In genomic region chr5:26985114-26985513, GRCm38 (mm10) we compare ENCODE assay signal across 30 mouse cellular contexts.
DNase-seq lines count a peak whose midpoint lies in the region; ATAC-seq and TF ChIP-seq lines count a peak whose summit lies in the region.
"Had no signal": no experiment of that assay in that cellular context is flagged by ENCODE, and none has a peak within 500 bp of the region (broad histone marks: within the 10 kb centered on the region; RNA-seq: fewer than 3 reads in every experiment).

No protein-coding gene starts in this region.

- no peaks in the 10 kb centered on the region for H3K36me3 ChIP-seq in hindbrain, embryonic 10.5 days
- no peaks in the 10 kb centered on the region for H3K36me3 ChIP-seq in hindbrain, embryonic 16.5 days (ENCODE audit: control insufficient read depth, insufficient read depth, low read length)
- no peaks in the 10 kb centered on the region for H3K36me3 ChIP-seq in ES-Bruce4 (ENCODE audit: control insufficient read depth, insufficient read depth, low read length, poor library complexity, severe bottlenecking)
- H3K36me3 ChIP-seq: embryonic facial prominence, embryonic 12.5 days; embryonic facial prominence, embryonic 15.5 days; G1E; heart, embryonic 12.5 days; heart, embryonic 15.5 days had no signal

- H3K4me3 ChIP-seq in hindbrain, embryonic 10.5 days, result no peak overlapping the region
- no peak overlapping the region for H3K4me3 ChIP-seq in hindbrain, embryonic 16.5 days (ENCODE audit: low read length)
- H3K4me3 ChIP-seq in ES-Bruce4 (ENCODE audit: low read depth, low read length), result no peak overlapping the region
- H3K4me3 ChIP-seq: embryonic facial prominence, embryonic 12.5 days; embryonic facial prominence, embryonic 15.5 days; forebrain, embryonic 13.5 days; heart, embryonic 12.5 days; heart, embryonic 15.5 days had no signal

- H3K4me2 ChIP-seq in hindbrain, embryonic 16.5 days (ENCODE audit: low read length), result no peak overlapping the region
- H3K4me2 ChIP-seq: embryonic facial prominence, embryonic 12.5 days; embryonic facial prominence, embryonic 15.5 days; forebrain, embryonic 13.5 days; heart, embryonic 12.5 days; heart, embryonic 15.5 days; hindbrain, embryonic 14.5 days had no signal

- H3K9me3 ChIP-seq in hindbrain, embryonic 10.5 days, result no peaks in the 10 kb centered on the region
- H3K9me3 ChIP-seq in hindbrain, embryonic 16.5 days (ENCODE audit: control insufficient read depth, low read length), result no peaks in the 10 kb centered on the region
- no peaks in the 10 kb centered on the region for H3K9me3 ChIP-seq in ES-Bruce4 (replicated peaks; ENCODE audit: control insufficient read depth, insufficient read depth, low read length, poor library complexity, severe bottlenecking)
- H3K9me3 ChIP-seq: embryonic facial prominence, embryonic 12.5 days; embryonic facial prominence, embryonic 15.5 days; forebrain, embryonic 13.5 days; heart, embryonic 12.5 days; heart, embryonic 15.5 days had no signal

- no peaks in the 10 kb centered on the region for H3K27me3 ChIP-seq in hindbrain, embryonic 10.5 days (ENCODE audit: insufficient read depth, poor library complexity, severe bottlenecking)
- no peaks in the 10 kb centered on the region for H3K27me3 ChIP-seq in hindbrain, embryonic 16.5 days (replicated peaks; ENCODE audit: control insufficient read depth, insufficient read depth, low read length)
- H3K27me3 ChIP-seq in ES-Bruce4 (ENCODE audit: control insufficient read depth, insufficient read depth, low read length, poor library complexity, severe bottlenecking), result no peaks in the 10 kb centered on the region
- H3K27me3 ChIP-seq: embryonic facial prominence, embryonic 12.5 days; embryonic facial prominence, embryonic 15.5 days; forebrain, embryonic 13.5 days; heart, embryonic 15.5 days; Patski had no signal

- TF ChIP-seq EP300 in ES-Bruce4 (IDR thresholded peaks at IDR 0.05; ENCODE audit: insufficient read depth, low read depth, low read length), result peak; percentile 41; the same call in 1 of the 2 replicates

- no peak for ATAC-seq in hindbrain, embryonic 16.5 days
- ATAC-seq in cerebellum, adult (ENCODE audit: insufficient number of reproducible peaks, low FRiP score, low TSS enrichment), result no peak
- ATAC-seq: activated CD4-positive, CD25-positive, alpha-beta regulatory T cell, adult 4 months; CD4-positive, CD25-positive, alpha-beta regulatory T cell, adult 4 months; forebrain, embryonic 13.5 days; forebrain, embryonic 16.5 days; intestine, postnatal 0 days; Patski had no signal

- no peak for TF ChIP-seq POLR2A in ES-Bruce4 (IDR thresholded peaks at IDR 0.05; ENCODE audit: insufficient read depth, low read length)
- no peak for TF ChIP-seq POLR2A in brain, embryonic 14.5 days (IDR thresholded peaks at IDR 0.05; ENCODE audit: borderline replicate concordance, extremely low read depth, insufficient read depth, insufficient read length, poor library complexity, severe bottlenecking)

- DNase-seq in hindbrain, embryonic 10.5 days (ENCODE audit: low spot score), result no peak
- DNase-seq in ES-CJ7 (ENCODE audit: low read depth, low spot score), result peak; percentile 23
- peak; percentile 21 for DNase-seq in brain, embryonic 14.5 days (ENCODE audit: low read depth)
- DNase-seq in heart, adult 8-10 months (ENCODE audit: low spot score), result no peak
- DNase-seq in gastrocnemius, postnatal 25 days, result no peak
- DNase-seq: adrenal gland, adult 2 months; adrenal gland, postnatal 14 days; cerebellum, adult 18-20 months; cerebellum, adult 9-10 months; cerebellum, postnatal 14 days; gastrocnemius, postnatal 10 days; heart, adult 11 months; heart, postnatal 10 days; heart, postnatal 36 days; kidney, adult 2 months had no signal

- TF ChIP-seq CTCF in ES-Bruce4 (IDR thresholded peaks at IDR 0.05; ENCODE audit: low read depth, low read length), result no peak
- TF ChIP-seq CTCF in brain, embryonic 14.5 days (IDR thresholded peaks at IDR 0.05; ENCODE audit: borderline replicate concordance, extremely low read depth, insufficient read depth, insufficient read length), result no peak

- WGBS in hindbrain, embryonic 10.5 days, result 3% methylated on average over 1 of the region's 1 CpGs
- WGBS in hindbrain, embryonic 16.5 days, result 13% methylated on average over 1 of the region's 1 CpGs

- H3K27ac ChIP-seq in hindbrain, embryonic 10.5 days, result peak overlapping the region; percentile 30
- H3K27ac ChIP-seq in hindbrain, embryonic 16.5 days (ENCODE audit: low read depth, low read length), result no peak overlapping the region
- H3K27ac ChIP-seq in ES-Bruce4 (ENCODE audit: insufficient read depth, low read length), result no peak overlapping the region
- H3K27ac ChIP-seq: embryonic facial prominence, embryonic 12.5 days; embryonic facial prominence, embryonic 15.5 days; forebrain, embryonic 13.5 days; heart, embryonic 15.5 days; hindbrain, embryonic 14.5 days had no signal

- peaks cover 23% of the 10 kb centered on the region for H3K4me1 ChIP-seq in hindbrain, embryonic 10.5 days (replicated peaks)
- no peaks in the 10 kb centered on the region for H3K4me1 ChIP-seq in hindbrain, embryonic 16.5 days (ENCODE audit: control insufficient read depth, insufficient read depth, low read depth, low read length)
- H3K4me1 ChIP-seq in ES-Bruce4 (ENCODE audit: control insufficient read depth, insufficient read depth, low read length), result peaks cover 2% of the 10 kb centered on the region
- H3K4me1 ChIP-seq: embryonic facial prominence, embryonic 12.5 days; embryonic facial prominence, embryonic 15.5 days; heart, embryonic 12.5 days; heart, embryonic 15.5 days had no signal

- H3K9ac ChIP-seq in hindbrain, embryonic 16.5 days (ENCODE audit: low read depth, low read length), result no peak overlapping the region
- no peak overlapping the region for H3K9ac ChIP-seq in ES-Bruce4 (ENCODE audit: low read depth, poor library complexity, severe bottlenecking)
- H3K9ac ChIP-seq: embryonic facial prominence, embryonic 12.5 days; embryonic facial prominence, embryonic 15.5 days; forebrain, embryonic 13.5 days; heart, embryonic 12.5 days; heart, embryonic 15.5 days; hindbrain, embryonic 14.5 days had no signal

Comparison
In these comparisons a context has a peak if more than half of its experiments do, and no peak if none do; other contexts are left out.
1. DNase-seq: peak in ES-CJ7 (single experiment) and brain, embryonic 14.5 days (single experiment); none in hindbrain, embryonic 10.5 days (single experiment), heart, adult 8-10 months (single experiment) and gastrocnemius, postnatal 25 days (single experiment).